Mouse (Mus musculus): ENCODE measurements around the gene Olfr1079. TPM values are rescaled to one million over a fixed set of nuclear protein-coding genes. Genes with fewer than 3 reads are reported as not detected.

Olfr1079 gene
- total RNA-seq (2023): not detected

GRCm38 (mm10) chr2:86542380-86542779 is at the start of gene Olfr1079:
Olfr1079 (minus strand) TSS chr2:86542480.

GRCm38 (mm10) chr2:86558135-86558534 is 15.9 kb upstream of the Olfr1079 start, which contains the start of gene Olfr1080:
Olfr1080 (minus strand) TSS chr2:86558235.

GRCm38 (mm10) chr2:86508161-86508560 is 34.1 kb downstream of the Olfr1079 start, which contains the start of gene Olfr1076:
Olfr1076 (plus strand) TSS chr2:86508461.

GRCm38 (mm10) chr2:86487286-86487685 is 55.0 kb downstream of the Olfr1079 start, which contains the start of gene Olfr228:
Olfr228 (minus strand) TSS chr2:86487386.

Other genes starting within 250 kb of the Olfr1079 start
- not detected for gene Olfr1053, start 227.2 kb downstream of the Olfr1079 start, total RNA-seq (2023)
- not detected for gene Olfr1054, start 207.0 kb downstream of the Olfr1079 start, total RNA-seq (2023)
- not detected for gene Olfr1055, start 192.2 kb downstream of the Olfr1079 start, total RNA-seq (2023)
- gene Olfr1056, start 180.0 kb downstream of the Olfr1079 start, total RNA-seq (2023): not detected
- not detected for gene Olfr1057, start 164.1 kb downstream of the Olfr1079 start, total RNA-seq (2023)
- not detected for gene Olfr1058, start 153.9 kb downstream of the Olfr1079 start, total RNA-seq (2023)
- not detected for gene Olfr1061, start 128.4 kb downstream of the Olfr1079 start, total RNA-seq (2023)
- not detected for gene Olfr1062, start 115.7 kb downstream of the Olfr1079 start, total RNA-seq (2023)
- not detected for gene Olfr1065, start 91.9 kb downstream of the Olfr1079 start, total RNA-seq (2023)
- not detected for gene Olfr1066, start 86.2 kb downstream of the Olfr1079 start, total RNA-seq (2023)
- not detected for gene Olfr228, start 55.1 kb downstream of the Olfr1079 start, total RNA-seq (2023)
- not detected for gene Olfr1076, start 34.0 kb downstream of the Olfr1079 start, total RNA-seq (2023)
- gene Olfr1080, start 15.8 kb upstream of the Olfr1079 start, total RNA-seq (2023): not detected
- gene Olfr1082, start 56.5 kb upstream of the Olfr1079 start, total RNA-seq (2023): not detected
- not detected for gene Olfr1084, start 97.2 kb upstream of the Olfr1079 start, total RNA-seq (2023)
- not detected for gene Olfr1085, start 119.5 kb upstream of the Olfr1079 start, total RNA-seq (2023)
- not detected for gene Olfr1086, start 137.6 kb upstream of the Olfr1079 start, total RNA-seq (2023)
- not detected for gene Olfr1087, start 155.9 kb upstream of the Olfr1079 start, total RNA-seq (2023)
- gene Olfr1089, start 191.2 kb upstream of the Olfr1079 start, total RNA-seq (2023): not detected
- gene Olfr1090, start 216.5 kb upstream of the Olfr1079 start, total RNA-seq (2023): not detected
- gene Olfr1093, start 240.0 kb upstream of the Olfr1079 start, total RNA-seq (2023): not detected

All from neutrophil, adult 59 days (primary cell).